Mouse (Mus musculus) left cerebral cortex, postnatal 36 days (tissue): ENCODE measurements around the gene Gm20532. TPM values are rescaled to one million over a fixed set of nuclear protein-coding genes. Genes with fewer than 3 reads are reported as not detected.
"Not testable (repeated sequence)": the region's sequence is repeated elsewhere in the genome, so short reads cannot be mapped to it uniquely, and the experiment has no call there.

Source experiments
- DNase-seq, 2 experiments: peaks; one replicate each; pipeline ENCODE4 v3.0.0; 2021 to 2022; ENCODE audit warnings: low spot score in 2 of 2, mixed read lengths in 1 of 2
- intact Hi-C: fragments of 180-260 bp; cut with DNase I; formaldehyde crosslinking; loops from one replicate; pipeline ENCODE4 v1.15.1; 2025
- total RNA-seq, 2 experiments: library from RNA; stranded (reverse); gene quantifications; 2 replicates each; pipeline ENCODE4 v1.2.3; 2021

Gene Gm20532
- total RNA-seq, 2 experiments from 2014 or later: not detected

GRCm38 (mm10) chr2:26635489-26636324 lies 49.3 kb downstream of the Gm20532 start:
- intact Hi-C loops: loop anchor here (10.0 kb wide), 1 partner anchor 379 kb away; no protein-coding TSS in a partner anchor
- no peak for DNase-seq

GRCm38 (mm10) chr2:26636325-26636635 lies 49.8 kb downstream of the Gm20532 start:
- no peak for DNase-seq
- intact Hi-C loops: loop anchor here (10.0 kb wide), 1 partner anchor 379 kb away; no protein-coding TSS in a partner anchor

- DNase-seq: no peak
- intact Hi-C loops: loop anchor here (10.0 kb wide), 1 partner anchor 377 kb away; no protein-coding TSS in a partner anchor
These were observed 51.0 kb downstream of the Gm20532 start for GRCm38 (mm10) chr2:26637316-26637932.

- intact Hi-C loops: loop anchor here (10.0 kb wide), 1 partner anchor 377 kb away; no protein-coding TSS in a partner anchor
- DNase-seq: no peak
These were observed 51.6 kb downstream of the Gm20532 start for GRCm38 (mm10) chr2:26638039-26638438.

- no peak for DNase-seq
- intact Hi-C loops: loop anchor here (10.0 kb wide), 1 partner anchor 376 kb away; no protein-coding TSS in a partner anchor
These were observed 52.1 kb downstream of the Gm20532 start for GRCm38 (mm10) chr2:26638572-26638971.

GRCm38 (mm10) chr2:26639083-26639482 lies 52.6 kb downstream of the Gm20532 start:
- intact Hi-C loops: loop anchor here (10.0 kb wide), 1 partner anchor 376 kb away; no protein-coding TSS in a partner anchor
- no peak for DNase-seq

GRCm38 (mm10) chr2:26639838-26640830 lies 53.7 kb downstream of the Gm20532 start:
- intact Hi-C loops: loop anchor here (5.0 to 10.0 kb wide), 2 partner anchors 262 to 375 kb away; partner anchors contain the start of gene Surf6
- peak; percentile 95 to 98 for DNase-seq

GRCm38 (mm10) chr2:26641006-26641647 lies 54.7 kb downstream of the Gm20532 start:
- DNase-seq: no peak

GRCm38 (mm10) chr2:26643942-26644341 lies 57.5 kb downstream of the Gm20532 start:
- intact Hi-C loops: loop anchor here (5.0 kb wide), 1 partner anchor 258 kb away; the partner anchor contains the start of gene Surf6

More at GRCm38 (mm10) chr2:26641006-26641647, 54.7 kb downstream of the Gm20532 start:
- intact Hi-C loops: loop anchor here (5.0 kb wide), 1 partner anchor 261 kb away; the partner anchor contains the start of gene Surf6

GRCm38 (mm10) chr2:26646643-26647293 lies 60.3 kb downstream of the Gm20532 start:
- intact Hi-C loops: loop anchor here (5.0 kb wide), 1 partner anchor 391 kb away; no protein-coding TSS in a partner anchor

More at GRCm38 (mm10) chr2:26643942-26644341, 57.5 kb downstream of the Gm20532 start:
- no peak for DNase-seq

GRCm38 (mm10) chr2:26654687-26655086 lies 68.2 kb downstream of the Gm20532 start:
- no peak for DNase-seq
- intact Hi-C loops: no loop called here

More at GRCm38 (mm10) chr2:26646643-26647293, 60.3 kb downstream of the Gm20532 start:
- peak; percentile 68 to 69 for DNase-seq

- intact Hi-C loops: no loop called here
These were observed 71.0 kb downstream of the Gm20532 start for GRCm38 (mm10) chr2:26657426-26657825.

GRCm38 (mm10) chr2:26661143-26661752 lies 74.8 kb downstream of the Gm20532 start:
- intact Hi-C loops: no loop called here
- no peak for DNase-seq

More at GRCm38 (mm10) chr2:26657426-26657825, 71.0 kb downstream of the Gm20532 start:
- no peak for DNase-seq

- intact Hi-C loops: no loop called here
- DNase-seq: no peak
These were observed 75.5 kb downstream of the Gm20532 start for GRCm38 (mm10) chr2:26661768-26662508.

GRCm38 (mm10) chr2:26662509-26662882 lies 76.1 kb downstream of the Gm20532 start:
- no peak for DNase-seq
- intact Hi-C loops: no loop called here

- intact Hi-C loops: no loop called here
- DNase-seq: no peak
These were observed 76.7 kb downstream of the Gm20532 start for GRCm38 (mm10) chr2:26663112-26663511.

GRCm38 (mm10) chr2:26663551-26663950 lies 77.1 kb downstream of the Gm20532 start:
- DNase-seq, intact Hi-C loops: not testable (repeated sequence)
